In genomic region chr19:42166130-42166529, GRCm38 (mm10) we compare ENCODE assay signal across 8 mouse cellular contexts. TPM values are rescaled to one million over a fixed set of nuclear protein-coding genes. Genes with fewer than 3 reads are reported as not detected.
DNase-seq lines count a peak whose midpoint lies in the region; ATAC-seq lines count a peak whose summit lies in the region.

No protein-coding gene starts in this region.

- DNase-seq in R1 (ENCODE audit: low read depth, low spot score) = peak; percentile 80
- DNase-seq in cerebellum, postnatal 25 days = peak; percentile 91 to 94
- DNase-seq in gastrocnemius, adult 18-20 months (ENCODE audit: low spot score) = peak; percentile 89
- peak; percentile 87 for DNase-seq in hindlimb bud, embryonic 11.5 days (ENCODE audit: extremely low spot score, low read depth, low spot score)
- peak; percentile 88 to 95 for DNase-seq in left cerebral cortex, adult 18-20 months (ENCODE audit: low spot score in 2 of 2)
- peak; percentile 81 for DNase-seq in right cerebral cortex, adult 18-20 months
- peak; percentile 77 to 81 for DNase-seq in urinary bladder, adult 18-20 months (ENCODE audit: low spot score in 2 of 2)

- peak; percentile 43 for ATAC-seq in megakaryocyte, adult 5-6 weeks (ENCODE audit: poor library complexity, severe bottlenecking)

RNA-seq across cellular contexts. Expression of gene Zfyve27, which starts 2.4 kb away (rescaled TPM):
- 10 to 100 TPM; 11.6 to 12.9 TPM for total RNA-seq in gastrocnemius, adult 18-20 months (2021)
- total RNA-seq in left cerebral cortex, adult 18-20 months (2021) = 10 to 100 TPM; 78.2 to 85.1 TPM
- 7.9 and 13.1 TPM in 2 replicates for total RNA-seq in megakaryocyte, adult 5-6 weeks (2015)
- total RNA-seq in megakaryocyte, adult 5-6 weeks (2017) = 21.3 and 26.3 TPM in 2 replicates

RNA-seq across cellular contexts. Expression of gene Marveld1, which starts 18.9 kb away (rescaled TPM):
- 1 to 10 TPM; 5.3 to 6.9 TPM for total RNA-seq in gastrocnemius, adult 18-20 months (2021)
- total RNA-seq in left cerebral cortex, adult 18-20 months (2021) = 1 to 10 TPM; 8.3 to 8.6 TPM
- 5.7 and 6.7 TPM in 2 replicates for total RNA-seq in megakaryocyte, adult 5-6 weeks (2015)
- 7.9 and 9.4 TPM in 2 replicates for total RNA-seq in megakaryocyte, adult 5-6 weeks (2017)

RNA-seq across cellular contexts. Expression of gene Sfrp5, which starts 35.9 kb away (rescaled TPM):
- 1 to 10 TPM; 3.0 to 9.3 TPM for total RNA-seq in gastrocnemius, adult 18-20 months (2021)
- 1 to 10 TPM in 1 of 2 experiments, under 1 TPM in 1; 0.49 to 2.1 TPM for total RNA-seq in left cerebral cortex, adult 18-20 months (2021)
- total RNA-seq in megakaryocyte, adult 5-6 weeks (2015) = not detected in 2 replicates
- not detected in 2 replicates for total RNA-seq in megakaryocyte, adult 5-6 weeks (2017)

RNA-seq across cellular contexts. Expression of gene Avpi1, which starts 37.3 kb away (rescaled TPM):
- 10 to 100 TPM in 1 of 2 experiments, 1 to 10 TPM in 1; 9.1 to 10.4 TPM for total RNA-seq in gastrocnemius, adult 18-20 months (2021)
- 10 to 100 TPM; 32.0 to 33.3 TPM for total RNA-seq in left cerebral cortex, adult 18-20 months (2021)
- 1.1 and 1.7 TPM in 2 replicates for total RNA-seq in megakaryocyte, adult 5-6 weeks (2015)
- total RNA-seq in megakaryocyte, adult 5-6 weeks (2017) = 2.9 and 6.2 TPM in 2 replicates

Comparison
In these comparisons a context has a peak if more than half of its experiments do, and no peak if none do; other contexts are left out.
1. Peak in every context shown above with its lines: DNase-seq and ATAC-seq.